Mouse (Mus musculus) testis, adult 2 months (tissue): ENCODE measurements around the gene Hoxd10. TPM values are rescaled to one million over a fixed set of nuclear protein-coding genes. Genes with fewer than 3 reads are reported as not detected.

ENCODE experiments used
- H3K27ac ChIP-seq: fragments of 200-500 bp; 2 replicates; pipeline ENCODE4 v1.5.1; 2012; ENCODE audit warnings: low read depth, low read length; ENCODE audit not compliant: control insufficient read depth, insufficient read depth
- H3K27me3 ChIP-seq: fragments of 200-500 bp; 2 replicates; pipeline ENCODE4 v1.6.1; 2012; ENCODE audit warnings: mild to moderate bottlenecking, low read length, moderate library complexity; ENCODE audit not compliant: control insufficient read depth, insufficient read depth
- H3K36me3 ChIP-seq: fragments of 200-500 bp; 2 replicates; pipeline ENCODE4 v1.6.1; 2012; ENCODE audit warnings: mild to moderate bottlenecking, low read length; ENCODE audit not compliant: control insufficient read depth, insufficient read depth
- H3K4me1 ChIP-seq: fragments of 200-500 bp; 2 replicates; pipeline ENCODE4 v1.6.1; 2012; ENCODE audit warnings: low read length; ENCODE audit not compliant: control insufficient read depth, insufficient read depth
- H3K4me3 ChIP-seq: fragments of 200-500 bp; 2 replicates; pipeline ENCODE4 v1.5.1; 2012; ENCODE audit warnings: low read depth, mild to moderate bottlenecking, low read length, moderate library complexity, mixed read lengths; ENCODE audit not compliant: control insufficient read depth
- CTCF ChIP-seq: fragments of 200-500 bp; IDR thresholded peaks from 2 replicates; pipeline ENCODE4 v1.5.1; 2012; ENCODE audit warnings: low read depth, mild to moderate bottlenecking, inconsistent platforms, low read length, moderate library complexity; ENCODE audit not compliant: control insufficient read depth, insufficient read depth, insufficient replicate concordance
- POLR2A ChIP-seq: fragments of 200-500 bp; IDR thresholded peaks from 2 replicates; pipeline ENCODE4 v1.6.1; 2012; ENCODE audit warnings: low read depth, mild to moderate bottlenecking, inconsistent platforms, low read length, moderate library complexity; ENCODE audit not compliant: control insufficient read depth
- polyA plus RNA-seq: library from polyadenylated mRNA; depleted of rRNA; stranded (reverse); fragments of >200 nt; gene quantifications from 2 replicates; pipeline ENCODE4 v1.2.3, GENCODE M21; 2012

The Hoxd10 gene
- polyA plus RNA-seq, 1 experiment: 0.73 TPM

- H3K4me1 ChIP-seq: peaks cover 18% of the 10 kb centered on the region
- no peak overlapping the region for H3K27ac ChIP-seq
- no peaks in the 10 kb centered on the region for H3K27me3 ChIP-seq
- no peak for TF ChIP-seq POLR2A
- TF ChIP-seq CTCF: no peak
- H3K4me3 ChIP-seq: no peak overlapping the region
- no peaks in the 10 kb centered on the region; the same call in 1 of the 2 replicates for H3K36me3 ChIP-seq
Observed at GRCm38 (mm10) chr2:74703317-74703716, 11.6 kb downstream of the Hoxd10 start.

- TF ChIP-seq CTCF (no peak), POLR2A (no peak)
- Histone ChIP-seq H3K4me3 (peak overlapping the region; percentile 74), H3K36me3 (no peaks in the 10 kb centered on the region; the same call in 1 of the 2 replicates), H3K4me1 (peaks cover 16% of the 10 kb centered on the region), H3K27me3 (no peaks in the 10 kb centered on the region), H3K27ac (peak overlapping the region; percentile 71)
Observed at GRCm38 (mm10) chr2:74703720-74704392, 12.1 kb downstream of the Hoxd10 start.

GRCm38 (mm10) chr2:74704393-74704998 lies 12.8 kb downstream of the Hoxd10 start, which contains the start of gene Hoxd8:
Hoxd8 (plus strand) TSS chr2:74704615.
- Histone ChIP-seq H3K27ac (peak within 1 kb of the TSS; percentile 71), H3K36me3 (no peaks in the 10 kb centered on the region; the same call in 1 of the 2 replicates), H3K4me3 (peak within 1 kb of the TSS; percentile 74), H3K27me3 (no peaks in the 10 kb centered on the region), H3K4me1 (peaks cover 16% of the 10 kb centered on the region)
- TF ChIP-seq CTCF (no peak), POLR2A (no peak; the same call in 1 of the 2 replicates)

DNA sequence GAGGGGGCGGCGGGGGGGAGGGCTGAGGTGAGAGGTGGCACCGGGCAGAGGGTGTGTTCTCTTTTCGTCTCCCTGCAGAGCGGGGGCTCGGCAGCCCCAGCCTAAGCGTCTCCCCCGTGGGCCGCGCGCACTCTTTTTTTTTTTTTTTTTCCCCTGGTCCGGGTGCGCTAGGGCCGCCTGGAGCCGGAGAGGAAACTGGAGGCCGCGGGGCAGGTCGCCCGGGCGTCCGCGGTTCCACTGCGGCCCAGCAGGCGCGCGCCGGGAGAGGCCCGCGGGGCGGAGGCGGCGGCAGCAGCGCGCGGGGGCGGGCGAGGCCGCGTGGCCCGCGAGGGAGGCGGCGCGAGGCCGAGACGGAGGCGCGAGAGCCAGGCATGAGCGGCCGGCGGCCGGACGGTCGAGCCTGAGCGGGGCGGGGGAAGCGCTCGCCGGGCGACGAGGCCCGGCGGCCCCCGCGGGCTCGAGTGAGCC lies 13.3 kb downstream of the Hoxd10 start:
- Histone ChIP-seq H3K36me3 (no peaks in the 10 kb centered on the region; the same call in 1 of the 2 replicates), H3K27me3 (no peaks in the 10 kb centered on the region), H3K4me3 (peak overlapping the region; percentile 74), H3K27ac (peak overlapping the region; percentile 26), H3K4me1 (peaks cover 15% of the 10 kb centered on the region)
- no peak for TF ChIP-seq POLR2A
- TF ChIP-seq CTCF: no peak

DNA sequence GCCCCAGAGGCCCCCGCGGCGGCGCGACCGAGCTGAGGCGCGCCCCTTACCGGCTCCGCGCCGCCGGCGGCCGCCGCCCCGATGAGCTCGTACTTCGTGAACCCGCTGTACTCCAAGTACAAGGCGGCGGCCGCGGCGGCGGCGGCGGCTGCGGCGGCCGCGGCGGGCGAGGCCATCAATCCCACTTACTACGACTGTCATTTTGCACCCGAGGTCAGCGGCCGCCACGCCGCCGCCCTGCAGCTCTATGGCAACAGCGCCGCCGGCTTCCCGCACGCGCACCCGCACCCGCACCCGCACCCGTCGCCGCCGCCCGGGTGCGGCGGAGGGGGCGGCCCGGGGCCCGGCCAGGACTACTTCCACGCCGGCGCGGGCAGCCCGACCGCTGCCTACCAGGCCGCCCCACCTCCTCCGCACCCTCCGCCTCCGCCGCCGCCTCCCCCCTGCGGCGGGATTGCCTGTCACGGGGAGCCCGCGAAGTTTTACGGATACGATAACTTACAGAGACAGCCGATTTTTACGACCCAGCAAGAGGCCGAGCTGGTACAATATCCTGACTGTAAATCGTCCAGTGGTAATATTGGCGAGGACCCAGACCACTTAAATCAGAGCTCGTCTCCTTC lies 13.9 kb downstream of the Hoxd10 start:
- Histone ChIP-seq H3K27me3 (no peaks in the 10 kb centered on the region), H3K27ac (peak overlapping the region; percentile 26), H3K4me3 (peak overlapping the region; percentile 74), H3K4me1 (peaks cover 13% of the 10 kb centered on the region), H3K36me3 (no peaks in the 10 kb centered on the region; the same call in 1 of the 2 replicates)
- TF ChIP-seq CTCF (no peak), POLR2A (peak; percentile 22; the same call in 1 of the 2 replicates)

DNA sequence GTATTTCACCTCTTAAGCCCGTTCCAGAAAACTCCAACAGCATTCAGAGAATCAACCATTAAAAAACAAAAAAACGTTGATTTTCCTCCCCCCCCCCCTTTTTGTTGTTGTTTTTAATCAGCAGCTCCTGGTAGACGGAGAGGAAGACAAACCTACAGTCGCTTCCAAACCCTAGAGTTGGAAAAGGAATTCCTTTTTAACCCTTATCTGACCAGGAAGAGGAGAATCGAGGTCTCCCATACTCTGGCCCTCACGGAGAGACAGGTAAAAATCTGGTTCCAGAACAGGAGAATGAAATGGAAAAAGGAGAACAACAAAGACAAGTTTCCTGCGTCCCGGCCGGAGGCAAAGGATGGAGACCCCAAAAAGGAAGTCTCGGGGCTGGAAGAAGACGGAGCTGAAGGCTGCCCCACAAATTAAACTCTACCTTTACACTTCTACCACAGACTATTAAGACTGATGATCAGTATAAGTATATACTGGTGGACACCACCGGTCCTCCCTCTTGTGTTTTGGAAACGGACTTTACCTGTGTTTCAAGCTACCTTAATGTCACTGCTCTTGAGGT lies 14.8 kb downstream of the Hoxd10 start:
- TF ChIP-seq POLR2A: no peak
- TF ChIP-seq CTCF: no peak
- Histone ChIP-seq H3K27me3 (no peaks in the 10 kb centered on the region), H3K4me3 (peak overlapping the region; percentile 74), H3K4me1 (peaks cover 16% of the 10 kb centered on the region), H3K36me3 (no peaks in the 10 kb centered on the region; the same call in 1 of the 2 replicates), H3K27ac (peak overlapping the region; percentile 30)
